ENCODE assay signal across 22 mouse cellular contexts in the genomic region with DNA sequence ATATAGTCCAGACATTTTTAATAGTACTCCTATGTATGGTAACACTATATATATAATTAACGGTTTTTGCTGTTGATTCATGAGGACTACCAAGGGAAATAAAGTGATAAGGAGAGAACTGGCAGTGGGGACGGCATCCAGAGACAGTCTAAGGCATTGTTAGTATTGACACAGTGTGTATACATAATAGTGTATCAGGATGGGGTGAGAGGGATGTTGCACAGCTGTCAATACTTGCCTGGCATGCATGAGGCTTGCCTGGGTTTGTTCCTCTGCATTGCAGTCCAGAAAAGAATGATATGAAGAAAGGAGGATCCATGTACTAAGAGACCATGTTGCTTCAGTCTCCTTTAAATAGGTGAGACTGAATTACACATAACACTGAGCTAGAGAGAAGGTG.
A peak's percentile ranks its signal among the peaks of the same experiment; 100 is the strongest.
DNase-seq lines count a peak whose midpoint lies in the region; ATAC-seq and TF ChIP-seq lines count a peak whose summit lies in the region.
"Had no signal": no experiment of that assay in that cellular context is flagged by ENCODE, and none has a peak within 500 bp of the region (broad histone marks: within the 10 kb centered on the region; RNA-seq: fewer than 3 reads in every experiment).

No protein-coding gene starts in this region.

- H3K4me2 ChIP-seq in hindbrain, embryonic 15.5 days, result no peak overlapping the region
- no peak overlapping the region for H3K4me2 ChIP-seq in intestine, postnatal 0 days (replicated peaks; ENCODE audit: low read depth)
- H3K4me2 ChIP-seq: embryonic facial prominence, embryonic 13.5 days; forebrain, embryonic 12.5 days had no signal

- H3K4me1 ChIP-seq in cerebellum, adult 2 months (ENCODE audit: control insufficient read depth, insufficient read depth, low read length), result peaks cover 23% of the 10 kb centered on the region
- H3K4me1 ChIP-seq in hindbrain, embryonic 15.5 days (replicated peaks), result peaks cover 18% of the 10 kb centered on the region
- H3K4me1 ChIP-seq in intestine, postnatal 0 days (replicated peaks; ENCODE audit: control insufficient read depth, insufficient read depth, low read length), result no peaks in the 10 kb centered on the region
- H3K4me1 ChIP-seq: forebrain, embryonic 12.5 days; heart, embryonic 10.5 days had no signal

- no peak overlapping the region for H3K4me3 ChIP-seq in cerebellum, adult 2 months (replicated peaks; ENCODE audit: insufficient read depth, low read depth, low read length)
- no peak overlapping the region for H3K4me3 ChIP-seq in layer of hippocampus, adult 2 months
- H3K4me3 ChIP-seq in hindbrain, embryonic 15.5 days, result no peak overlapping the region
- no peak overlapping the region for H3K4me3 ChIP-seq in intestine, postnatal 0 days (ENCODE audit: low read depth, low read length)
- H3K4me3 ChIP-seq: embryonic facial prominence, embryonic 13.5 days; forebrain, embryonic 12.5 days; heart, embryonic 10.5 days had no signal

- no peak for TF ChIP-seq CTCF in cerebellum, adult 2 months (IDR thresholded peaks at IDR 0.05; ENCODE audit: borderline replicate concordance, insufficient read depth, low read depth, low read length)
- TF ChIP-seq CTCF in layer of hippocampus, adult 2 months (conservative IDR thresholded peaks at IDR 0.05), result no peak
- no peak for TF ChIP-seq CTCF in intestine, postnatal 0 days (IDR thresholded peaks at IDR 0.05; ENCODE audit: low read depth)

- DNase-seq in cerebellum, adult 2 months, result no peak
- no peak for DNase-seq in cerebellum, adult 8-10 months
- no peak for DNase-seq in layer of hippocampus, adult 2 months (ENCODE audit: low spot score in 2 of 2)
- DNase-seq in layer of hippocampus, adult 9-11 months, result no peak
- DNase-seq in lung, postnatal 14 days, result peak; percentile 44
- no peak for DNase-seq in thymus, postnatal 25 days
- DNase-seq: adrenal gland, adult 8-10 months; B cell, adult 2 months; cerebellum, adult 11 months; cerebellum, adult 9-11 months; cerebellum, postnatal 36 days; gastrocnemius, postnatal 10 days; heart, postnatal 10 days; heart, postnatal 4 days had no signal

- no peaks in the 10 kb centered on the region for H3K36me3 ChIP-seq in hindbrain, embryonic 15.5 days
- no peaks in the 10 kb centered on the region for H3K36me3 ChIP-seq in intestine, postnatal 0 days (ENCODE audit: control insufficient read depth, insufficient read depth)
- H3K36me3 ChIP-seq: embryonic facial prominence, embryonic 13.5 days; forebrain, embryonic 12.5 days; G1E; heart, embryonic 10.5 days had no signal

- ATAC-seq in hindbrain, embryonic 15.5 days (ENCODE audit: low FRiP score, low read depth), result no peak
- ATAC-seq in intestine, postnatal 0 days, result no peak
- ATAC-seq: CD4-positive, CD25-positive, alpha-beta regulatory T cell, adult 4 months; forebrain, embryonic 16.5 days had no signal

- WGBS in cerebellum, adult 2 months, result 86% methylated on average over 2 of the region's 2 CpGs
- WGBS in hindbrain, embryonic 15.5 days, result 76% methylated on average over 2 of the region's 2 CpGs
- 74% methylated on average over 2 of the region's 2 CpGs for WGBS in intestine, postnatal 0 days

- TF ChIP-seq POLR2A in cerebellum, adult 2 months (IDR thresholded peaks at IDR 0.05; ENCODE audit: borderline replicate concordance, insufficient read depth, low read length), result no peak

- H3K9me3 ChIP-seq in hindbrain, embryonic 15.5 days, result no peaks in the 10 kb centered on the region
- no peaks in the 10 kb centered on the region for H3K9me3 ChIP-seq in intestine, postnatal 0 days (ENCODE audit: control insufficient read depth)
- H3K9me3 ChIP-seq: embryonic facial prominence, embryonic 13.5 days; forebrain, embryonic 12.5 days; G1E; heart, embryonic 10.5 days had no signal

- no peak overlapping the region for H3K9ac ChIP-seq in hindbrain, embryonic 15.5 days
- no peak overlapping the region for H3K9ac ChIP-seq in intestine, postnatal 0 days (ENCODE audit: low read depth, low read length)
- H3K9ac ChIP-seq: embryonic facial prominence, embryonic 13.5 days; forebrain, embryonic 12.5 days had no signal

- H3K27me3 ChIP-seq in cerebellum, adult 2 months (ENCODE audit: control insufficient read depth, insufficient read depth, low read length), result no peaks in the 10 kb centered on the region
- no peaks in the 10 kb centered on the region for H3K27me3 ChIP-seq in hindbrain, embryonic 15.5 days
- H3K27me3 ChIP-seq in intestine, postnatal 0 days (replicated peaks; ENCODE audit: control insufficient read depth, insufficient read depth, low read length), result no peaks in the 10 kb centered on the region
- H3K27me3 ChIP-seq: embryonic facial prominence, embryonic 13.5 days; forebrain, embryonic 12.5 days had no signal

- H3K27ac ChIP-seq in cerebellum, adult 2 months (ENCODE audit: insufficient read depth, low read length), result 0 out of 2 replicates have a peak overlapping the region, but pooled peaks have one; percentile 26
- peak overlapping the region; percentile 28; the same call in 1 of the 2 replicates for H3K27ac ChIP-seq in layer of hippocampus, adult 2 months
- H3K27ac ChIP-seq in hindbrain, embryonic 15.5 days (replicated peaks), result peak overlapping the region; percentile 6
- H3K27ac ChIP-seq in intestine, postnatal 0 days (ENCODE audit: low read depth, low read length), result no peak overlapping the region
- H3K27ac ChIP-seq: embryonic facial prominence, embryonic 13.5 days; forebrain, embryonic 12.5 days; heart, embryonic 10.5 days had no signal
